Mouse (Mus musculus) bone marrow, adult 2 months (tissue): ENCODE results near the gene Olfr633. TPM values are rescaled to one million over a fixed set of nuclear protein-coding genes. Genes with fewer than 3 reads are reported as not detected.
"Not testable (repeated sequence)": the region's sequence is repeated elsewhere in the genome, so short reads cannot be mapped to it uniquely, and the experiment has no call there.

Experiments used
- H3K27ac ChIP-seq: fragments of 200-500 bp; 2 replicates; pipeline ENCODE4 v1.5.1; 2012; ENCODE audit warnings: low read depth, mild to moderate bottlenecking, control low read depth, inconsistent platforms, low read length; ENCODE audit not compliant: control insufficient read depth, poor library complexity, insufficient read depth
- H3K4me1 ChIP-seq: fragments of 200-500 bp; 2 replicates; pipeline ENCODE4 v1.6.1; 2011; ENCODE audit warnings: low read length; ENCODE audit not compliant: control insufficient read depth, insufficient read depth
- H3K4me3 ChIP-seq: fragments of 200-500 bp; replicated peaks from 2 replicates; pipeline ENCODE3; 2011; ENCODE audit warnings: mild to moderate bottlenecking, low read depth, low read length, control low read depth; ENCODE audit not compliant: control insufficient read depth
- CTCF ChIP-seq: fragments of 200-500 bp; IDR thresholded peaks from 2 replicates; pipeline ENCODE4 v1.5.1; 2011; ENCODE audit warnings: low read length, control low read depth; ENCODE audit not compliant: control insufficient read depth, insufficient read depth
- POLR2A ChIP-seq: fragments of 200-500 bp; IDR thresholded peaks from 2 replicates; pipeline ENCODE4 v1.6.1; 2011; ENCODE audit warnings: low read depth, mild to moderate bottlenecking, control low read depth, low read length, borderline replicate concordance; ENCODE audit not compliant: control insufficient read depth
- WGBS: fragments of 180-500 bp; shearing (Covaris S2); methylation state at CpG from one replicate; pipeline ENCODE4 v1.1.7; 2018; 5-methylcytosine and 5-hydroxymethylcytosine counted together
- polyA plus RNA-seq: library from polyadenylated mRNA; stranded (reverse); fragments of >200 nt; gene quantifications from 2 replicates; pipeline ENCODE4 v1.2.4, GENCODE M21; 2011; ENCODE audit warnings: low replicate concordance; ENCODE audit not compliant: missing spikeins, insufficient read depth, insufficient read length

Gene Olfr633
- 0.25 TPM in 1 of 2 replicates, not detected in the other for polyA plus RNA-seq

GRCm38 (mm10) chr7:103944137-103944536, at the start of gene Olfr633:
Olfr633 (plus strand) TSS chr7:103944437.
- no peak for TF ChIP-seq CTCF
- TF ChIP-seq POLR2A: no peak
- no peak within 1 kb of the TSS for H3K4me3 ChIP-seq
- no peaks in the 10 kb centered on the region; the same call in 1 of the 2 replicates for H3K4me1 ChIP-seq
- no peak within 1 kb of the TSS for H3K27ac ChIP-seq

- no peak for TF ChIP-seq POLR2A
- no peak for TF ChIP-seq CTCF
- no peak within 1 kb of the TSS for H3K4me3 ChIP-seq
- no peaks in the 10 kb centered on the region for H3K4me1 ChIP-seq
- 67% methylated on average over 2 of the region's 2 CpGs for WGBS
- H3K27ac ChIP-seq: no peak within 1 kb of the TSS
These were observed 41.0 kb upstream of the Olfr633 start, which contains the start of gene Olfr65 for GRCm38 (mm10) chr7:103903187-103903586. Olfr65 (plus strand) TSS chr7:103903487.

- WGBS: 3% methylated on average over 3 of the region's 3 CpGs
- TF ChIP-seq POLR2A (no peak), CTCF (no peak)
- no peak overlapping the region for H3K27ac ChIP-seq
- H3K4me3 ChIP-seq: no peak overlapping the region
- peaks cover 4% of the 10 kb centered on the region for H3K4me1 ChIP-seq
These were observed 34.2 kb upstream of the Olfr633 start for GRCm38 (mm10) chr7:103910047-103910446.

- no peak overlapping the region for H3K4me3 ChIP-seq
- H3K4me1 ChIP-seq: peaks cover 4% of the 10 kb centered on the region
These were observed 31.2 kb upstream of the Olfr633 start for GRCm38 (mm10) chr7:103912969-103913511.

GRCm38 (mm10) chr7:103915338-103915737, 28.9 kb upstream of the Olfr633 start:
- TF ChIP-seq POLR2A (no peak), CTCF (no peak)
- Histone ChIP-seq H3K4me3 (no peak overlapping the region), H3K4me1 (peaks cover 4% of the 10 kb centered on the region), H3K27ac (no peak overlapping the region)

More at GRCm38 (mm10) chr7:103912969-103913511, 31.2 kb upstream of the Olfr633 start:
- 56% methylated on average over 8 of the region's 8 CpGs for WGBS
- TF ChIP-seq POLR2A (no peak), CTCF (peak; percentile 39; the same call in 1 of the 2 replicates)
- no peak overlapping the region for H3K27ac ChIP-seq

GRCm38 (mm10) chr7:103928525-103928924, 15.7 kb upstream of the Olfr633 start, which contains the start of gene Olfr631:
Olfr631 (plus strand) TSS chr7:103928825.
- Histone ChIP-seq H3K4me3 (no peak within 1 kb of the TSS), H3K4me1 (no peaks in the 10 kb centered on the region), H3K27ac (no peak within 1 kb of the TSS)
- no peak for TF ChIP-seq CTCF
- TF ChIP-seq POLR2A: no peak

GRCm38 (mm10) chr7:103934264-103934663, 10.0 kb upstream of the Olfr633 start, which contains the start of gene Olfr632:
Olfr632 (plus strand) TSS chr7:103934347.
- WGBS: 65% methylated on average over 2 of the region's 2 CpGs
- Histone ChIP-seq H3K4me3 (no peak within 1 kb of the TSS), H3K27ac (no peak within 1 kb of the TSS), H3K4me1 (no peaks in the 10 kb centered on the region)
- TF ChIP-seq POLR2A (no peak), CTCF (no peak)

- 39% methylated on average over 2 of the region's 2 CpGs for WGBS
- no peaks in the 10 kb centered on the region; the same call in 1 of the 2 replicates for H3K4me1 ChIP-seq
- H3K27ac ChIP-seq: no peak overlapping the region
- TF ChIP-seq CTCF (peak; percentile 77), POLR2A (no peak)
- H3K4me3 ChIP-seq: no peak overlapping the region
These were observed 1.5 kb upstream of the Olfr633 start for GRCm38 (mm10) chr7:103942730-103943129.

GRCm38 (mm10) chr7:103966873-103967272, 22.6 kb downstream of the Olfr633 start:
- H3K4me3 ChIP-seq, H3K27ac ChIP-seq, H3K4me1 ChIP-seq: not testable (repeated sequence)
- WGBS: 89% methylated on average over 22 of the region's 22 CpGs

GRCm38 (mm10) chr7:103970852-103971251, 26.6 kb downstream of the Olfr633 start, which contains the start of gene Olfr635:
Olfr635 (plus strand) TSS chr7:103971152.
- 83% methylated on average over 1 of the region's 1 CpGs for WGBS
- no peak within 1 kb of the TSS for H3K4me3 ChIP-seq
- TF ChIP-seq POLR2A (no peak), CTCF (no peak)
- no peaks in the 10 kb centered on the region for H3K4me1 ChIP-seq
- no peak within 1 kb of the TSS for H3K27ac ChIP-seq
